Mouse (Mus musculus): ENCODE data around the gene Epha4. TPM values are rescaled to one million over a fixed set of nuclear protein-coding genes. Genes with fewer than 3 reads are reported as not detected.

The Epha4 gene
- polyA plus RNA-seq (2015; fragmentation: Nextera tagmentation; extraction: Ambion mirVana): 12.0 and 14.0 TPM in 2 replicates

DNA sequence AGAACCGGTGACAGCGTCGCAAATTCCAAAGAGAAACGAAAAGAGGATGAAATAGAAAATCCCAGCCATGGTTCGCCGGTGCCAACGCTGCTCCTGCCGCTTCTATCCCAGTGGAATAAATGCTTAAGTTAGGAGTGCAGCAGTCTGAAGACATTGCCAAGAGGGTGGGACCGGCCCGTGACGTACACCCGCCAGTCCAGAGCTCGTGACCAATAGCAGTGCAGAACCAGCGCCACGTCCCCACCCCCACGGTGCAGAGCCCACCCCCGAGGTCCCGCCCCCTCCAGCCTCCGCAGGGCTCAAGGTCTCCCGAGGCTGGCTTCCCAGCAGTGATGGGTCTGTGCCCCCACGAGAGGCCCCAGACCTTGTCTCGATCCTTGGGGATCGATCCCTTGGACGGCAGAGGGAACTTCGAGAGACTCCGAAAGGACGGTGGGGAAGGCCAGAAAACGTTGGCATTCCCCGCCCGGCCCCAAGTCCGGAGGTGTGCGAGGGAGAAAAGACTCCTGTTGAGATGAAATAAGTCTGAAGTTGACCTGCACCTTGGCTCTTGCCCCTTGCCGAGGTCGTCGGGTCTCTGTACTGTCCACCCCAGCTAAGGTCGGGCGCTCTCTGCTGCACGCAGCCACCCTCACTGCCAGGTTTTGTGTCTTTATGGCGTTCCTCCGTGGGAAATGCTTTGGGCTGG, at the start of gene Epha4:
Epha4 (minus strand) TSS at position 126 of the 688 bp plus-strand sequence.
- Histone ChIP-seq H3K4me3 (replicated peaks; ENCODE audit: low read depth, low read length) (peak within 1 kb of the TSS; percentile 64), H3K9ac (ENCODE audit: low read depth, low read length) (peak within 1 kb of the TSS; percentile 52), H3K36me3 (ENCODE audit: insufficient read depth, low read length) (no peaks in the 10 kb centered on the region), H3K4me2 (ENCODE audit: low read length) (peak within 1 kb of the TSS; percentile 89), H3K27ac (peak within 1 kb of the TSS; percentile 16; the same call in 1 of the 2 replicates), H3K27me3 (ENCODE audit: insufficient read depth, low read length) (no peaks in the 10 kb centered on the region), H3K4me1 (replicated peaks; ENCODE audit: insufficient read depth, low read length) (peaks cover 17% of the 10 kb centered on the region), H3K9me3 (replicated peaks; ENCODE audit: low read length) (no peaks in the 10 kb centered on the region)
- TF ChIP-seq CTCF (IDR thresholded peaks at IDR 0.05; ENCODE audit: low read depth): peak; percentile 2; the same call in 1 of the 2 replicates
- ATAC-seq (replicated peaks; ENCODE audit: low FRiP score, low read depth): peak; percentile 94
- peak; percentile 97 for DNase-seq (ENCODE audit: low spot score)
- 0% methylated on average over 39 of the region's 40 CpGs for WGBS

GRCm38 (mm10) chr1:77556199-77556598, 41.3 kb upstream of the Epha4 start:
- H3K4me2 ChIP-seq (ENCODE audit: low read length): no peak overlapping the region
- no peak overlapping the region for H3K27ac ChIP-seq
- WGBS: 75% methylated on average over 3 of the region's 3 CpGs
- no peaks in the 10 kb centered on the region for H3K27me3 ChIP-seq (ENCODE audit: insufficient read depth, low read length)
- ATAC-seq (replicated peaks; ENCODE audit: low FRiP score, low read depth) (no peak), DNase-seq (ENCODE audit: low spot score) (no peak)
- H3K9me3 ChIP-seq (replicated peaks; ENCODE audit: low read length): no peaks in the 10 kb centered on the region
- H3K4me1 ChIP-seq (replicated peaks; ENCODE audit: insufficient read depth, low read length): no peaks in the 10 kb centered on the region
- no peak overlapping the region for H3K9ac ChIP-seq (ENCODE audit: low read depth, low read length)
- H3K36me3 ChIP-seq (ENCODE audit: insufficient read depth, low read length): no peaks in the 10 kb centered on the region
- H3K4me3 ChIP-seq (replicated peaks; ENCODE audit: low read depth, low read length): no peak overlapping the region
- TF ChIP-seq CTCF (IDR thresholded peaks at IDR 0.05; ENCODE audit: low read depth): no peak

GRCm38 (mm10) chr1:77551927-77552326, 37.0 kb upstream of the Epha4 start:
- no peaks in the 10 kb centered on the region for H3K9me3 ChIP-seq (replicated peaks; ENCODE audit: low read length)
- 96% methylated on average over 7 of the region's 7 CpGs for WGBS
- no peaks in the 10 kb centered on the region for H3K4me1 ChIP-seq (replicated peaks; ENCODE audit: insufficient read depth, low read length)
- ATAC-seq (replicated peaks; ENCODE audit: low FRiP score, low read depth) (no peak), DNase-seq (ENCODE audit: low spot score) (no peak)
- no peaks in the 10 kb centered on the region for H3K27me3 ChIP-seq (ENCODE audit: insufficient read depth, low read length)
- H3K4me2 ChIP-seq (ENCODE audit: low read length): no peak overlapping the region
- no peak overlapping the region for H3K4me3 ChIP-seq (replicated peaks; ENCODE audit: low read depth, low read length)
- H3K36me3 ChIP-seq (ENCODE audit: insufficient read depth, low read length): no peaks in the 10 kb centered on the region
- no peak for TF ChIP-seq CTCF (IDR thresholded peaks at IDR 0.05; ENCODE audit: low read depth)
- H3K9ac ChIP-seq (ENCODE audit: low read depth, low read length): no peak overlapping the region
- H3K27ac ChIP-seq: no peak overlapping the region

- DNase-seq (ENCODE audit: low spot score) (no peak), ATAC-seq (replicated peaks; ENCODE audit: low FRiP score, low read depth) (no peak)
- no peak overlapping the region for H3K4me3 ChIP-seq (replicated peaks; ENCODE audit: low read depth, low read length)
- H3K9me3 ChIP-seq (replicated peaks; ENCODE audit: low read length): no peaks in the 10 kb centered on the region
- no peak overlapping the region for H3K9ac ChIP-seq (ENCODE audit: low read depth, low read length)
- 73% methylated on average over 6 of the region's 6 CpGs for WGBS
- no peak overlapping the region for H3K27ac ChIP-seq
- no peaks in the 10 kb centered on the region for H3K27me3 ChIP-seq (ENCODE audit: insufficient read depth, low read length)
- H3K4me1 ChIP-seq (replicated peaks; ENCODE audit: insufficient read depth, low read length): no peaks in the 10 kb centered on the region
- no peaks in the 10 kb centered on the region for H3K36me3 ChIP-seq (ENCODE audit: insufficient read depth, low read length)
- no peak overlapping the region for H3K4me2 ChIP-seq (ENCODE audit: low read length)
- TF ChIP-seq CTCF (IDR thresholded peaks at IDR 0.05; ENCODE audit: low read depth): no peak
Observed at GRCm38 (mm10) chr1:77545722-77546121, 30.8 kb upstream of the Epha4 start.

DNA sequence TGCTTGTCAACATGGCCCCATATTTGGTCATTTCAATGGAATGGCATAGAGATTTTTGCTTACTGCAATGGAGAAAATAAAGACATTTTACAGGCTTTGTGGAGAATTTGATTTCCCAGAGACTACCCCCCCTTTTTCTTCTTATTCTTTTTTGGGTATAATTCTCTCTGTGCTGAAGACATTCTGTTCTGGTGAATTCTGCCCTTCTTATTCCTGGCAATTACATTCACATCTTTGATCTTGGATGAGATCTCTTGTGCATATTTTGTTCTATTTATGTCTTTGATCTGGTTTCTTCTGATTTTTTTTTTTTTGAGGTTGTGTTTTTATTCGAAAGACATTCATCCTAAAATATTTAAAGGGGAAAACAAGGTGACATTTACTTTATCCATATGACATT, 30.1 kb upstream of the Epha4 start:
- WGBS: 88% methylated on average over 1 of the region's 1 CpGs
- no peak overlapping the region for H3K27ac ChIP-seq
- H3K4me1 ChIP-seq (replicated peaks; ENCODE audit: insufficient read depth, low read length): no peaks in the 10 kb centered on the region
- no peaks in the 10 kb centered on the region for H3K9me3 ChIP-seq (replicated peaks; ENCODE audit: low read length)
- DNase-seq (ENCODE audit: low spot score) (no peak), ATAC-seq (replicated peaks; ENCODE audit: low FRiP score, low read depth) (no peak)
- H3K9ac ChIP-seq (ENCODE audit: low read depth, low read length): no peak overlapping the region
- H3K4me2 ChIP-seq (ENCODE audit: low read length): no peak overlapping the region
- no peak overlapping the region for H3K4me3 ChIP-seq (replicated peaks; ENCODE audit: low read depth, low read length)
- H3K27me3 ChIP-seq (ENCODE audit: insufficient read depth, low read length): no peaks in the 10 kb centered on the region
- no peak for TF ChIP-seq CTCF (IDR thresholded peaks at IDR 0.05; ENCODE audit: low read depth)
- no peaks in the 10 kb centered on the region for H3K36me3 ChIP-seq (ENCODE audit: insufficient read depth, low read length)

DNA sequence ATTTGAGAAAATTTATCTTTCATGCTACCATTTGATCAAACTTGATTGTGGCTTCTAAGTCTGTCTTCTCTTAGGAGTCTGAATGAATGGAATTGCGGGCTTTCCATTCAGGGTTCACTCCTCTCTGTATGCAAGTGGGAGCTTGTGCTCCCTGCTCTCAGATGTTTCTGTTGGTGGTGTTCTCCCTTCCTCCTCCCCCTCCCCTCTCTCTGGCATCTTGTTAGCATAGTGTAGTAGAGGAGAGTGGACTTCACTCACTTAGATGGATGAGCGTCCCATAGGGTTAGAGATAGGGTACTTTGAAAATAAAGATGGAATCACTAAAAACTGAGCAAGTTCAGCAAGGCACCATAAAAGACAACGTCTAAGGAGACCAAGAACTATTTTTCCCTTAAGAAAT, 29.4 kb upstream of the Epha4 start:
- Histone ChIP-seq H3K27me3 (ENCODE audit: insufficient read depth, low read length) (no peaks in the 10 kb centered on the region), H3K4me1 (replicated peaks; ENCODE audit: insufficient read depth, low read length) (no peaks in the 10 kb centered on the region), H3K4me2 (ENCODE audit: low read length) (no peak overlapping the region), H3K9ac (ENCODE audit: low read depth, low read length) (no peak overlapping the region), H3K27ac (no peak overlapping the region), H3K4me3 (replicated peaks; ENCODE audit: low read depth, low read length) (no peak overlapping the region), H3K36me3 (ENCODE audit: insufficient read depth, low read length) (no peaks in the 10 kb centered on the region), H3K9me3 (replicated peaks; ENCODE audit: low read length) (no peaks in the 10 kb centered on the region)
- DNase-seq (ENCODE audit: low spot score) (no peak), ATAC-seq (replicated peaks; ENCODE audit: low FRiP score, low read depth) (no peak)
- 56% methylated on average over 3 of the region's 3 CpGs for WGBS
- TF ChIP-seq CTCF (IDR thresholded peaks at IDR 0.05; ENCODE audit: low read depth): no peak
